Mouse (Mus musculus) heart, postnatal 25 days (tissue): Measurements from ENCODE around the gene 2010111I01Rik. TPM values are rescaled to one million over a fixed set of nuclear protein-coding genes. Genes with fewer than 3 reads are reported as not detected.

Experiments used
- DNase-seq: peaks from one replicate; pipeline ENCODE4 v3.0.0; 2022; ENCODE audit warnings: low spot score
- intact Hi-C: fragments of 180-260 bp; cut with DNase I; formaldehyde crosslinking; loops from one replicate; pipeline ENCODE4 v1.15.1; 2025
- total RNA-seq, 2 experiments: library from RNA; stranded (reverse); gene quantifications; 2 replicates each; pipeline ENCODE4 v1.2.3; 2021

Gene 2010111I01Rik
- total RNA-seq, 2 experiments from 2014 or later: 109 to 112 TPM

DNA sequence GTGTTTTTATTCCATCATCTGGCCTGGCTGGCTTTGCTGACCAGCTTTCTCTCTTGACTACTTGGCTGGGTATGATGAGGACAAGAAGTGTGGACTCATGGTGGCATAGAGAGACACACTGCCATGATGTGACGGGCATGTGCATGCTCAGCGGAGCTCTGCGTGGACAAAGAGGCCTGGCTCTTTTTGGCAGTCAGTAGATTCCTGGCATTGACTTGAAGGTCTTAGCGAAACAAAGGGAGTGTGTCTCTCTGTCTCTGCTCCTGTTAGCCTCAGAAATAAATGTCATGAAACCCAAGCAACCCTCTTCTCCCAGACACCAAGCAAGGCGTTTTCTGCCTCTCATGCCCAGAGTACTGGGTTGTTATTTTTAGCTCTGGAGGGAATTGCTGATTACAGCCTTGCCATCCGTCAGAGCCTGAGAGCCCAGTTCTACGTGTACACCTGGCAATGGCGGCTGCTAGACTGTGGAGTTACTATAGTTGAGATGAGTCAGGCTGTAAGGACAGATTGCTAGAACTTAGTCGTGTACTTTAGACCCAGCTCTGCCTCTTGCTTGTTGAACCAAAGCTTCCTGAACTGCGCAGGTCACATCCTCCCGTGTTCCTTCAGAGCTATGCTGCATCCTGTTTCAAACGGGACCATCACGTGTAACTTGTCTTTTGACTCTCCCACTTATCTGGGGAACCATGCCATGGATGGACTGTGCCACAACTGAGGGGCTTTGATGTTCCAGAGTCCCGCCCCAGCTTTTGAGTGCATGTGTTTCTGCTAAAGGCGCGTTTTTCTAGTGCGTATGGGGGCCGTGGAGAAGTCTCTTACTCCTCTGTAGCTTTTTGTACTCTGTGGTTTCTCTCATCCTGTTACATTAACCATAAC is 296.3 kb downstream of the 2010111I01Rik start:
- DNase-seq: no peak
- intact Hi-C loops: loop anchor here (10.0 kb wide), 1 partner anchor 304 kb away; no protein-coding TSS in a partner anchor

DNA sequence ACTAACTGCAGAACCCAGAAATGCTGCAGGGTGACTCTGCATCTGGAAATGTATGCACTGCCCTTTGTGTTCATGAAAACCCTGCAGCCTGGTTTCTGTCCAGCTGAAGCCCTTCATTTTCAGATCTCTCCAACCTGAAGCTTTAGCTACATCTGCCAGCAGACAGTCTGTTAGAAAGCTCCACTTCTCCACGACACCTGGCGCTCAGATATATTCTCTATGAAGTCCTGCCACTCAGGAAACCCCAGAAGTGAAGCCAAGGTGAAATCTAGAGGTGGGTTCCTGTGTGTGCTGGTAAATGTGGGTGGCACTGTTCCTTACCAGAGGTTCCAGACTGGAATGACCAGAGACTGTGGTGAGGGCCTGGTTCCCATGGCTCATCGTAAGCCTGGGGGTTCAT is 297.0 kb downstream of the 2010111I01Rik start:
- DNase-seq: no peak
- intact Hi-C loops: loop anchor here (2.0 to 10.0 kb wide), 2 partner anchors 15 to 303 kb away; no protein-coding TSS in a partner anchor

DNA sequence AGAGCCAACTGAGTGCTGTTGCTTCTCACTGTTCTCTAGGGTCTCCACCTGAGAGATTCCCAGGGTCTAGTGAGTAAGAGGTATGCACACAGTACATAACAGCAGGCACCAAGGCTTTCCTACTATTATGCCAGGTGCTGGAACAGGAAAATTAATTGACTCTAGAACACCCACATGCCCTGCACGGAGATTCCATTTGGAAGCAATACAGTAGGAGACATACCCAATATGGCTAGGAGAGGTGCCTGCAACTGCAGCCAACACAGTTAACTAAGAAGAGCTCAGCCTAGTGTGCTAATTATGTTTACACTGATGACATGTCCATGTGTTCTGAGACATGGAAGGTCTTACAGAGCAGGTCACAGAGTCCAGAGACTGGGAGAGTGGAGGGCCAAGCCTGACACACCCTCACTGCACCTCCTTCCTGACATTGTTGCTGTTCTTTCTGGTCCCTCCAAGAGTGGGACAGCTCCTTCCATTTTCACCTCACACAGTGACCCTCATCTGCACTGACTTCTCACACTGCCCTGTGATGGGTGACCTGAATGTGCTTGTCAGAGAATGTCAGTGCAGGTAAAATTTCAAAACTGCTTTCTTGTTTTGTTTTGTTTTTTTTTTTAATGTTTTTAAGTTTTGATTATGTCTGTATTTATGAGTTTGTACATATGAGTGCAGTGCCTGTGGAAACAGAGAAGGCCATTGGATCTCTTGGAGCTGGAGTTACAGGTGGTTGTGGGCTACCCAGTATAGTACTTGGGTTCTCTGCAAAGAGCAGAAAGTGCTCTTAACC is 297.7 kb downstream of the 2010111I01Rik start:
- intact Hi-C loops: loop anchor here (2.0 to 10.0 kb wide), 2 partner anchors 14 to 302 kb away; no protein-coding TSS in a partner anchor
- DNase-seq: no peak

DNA sequence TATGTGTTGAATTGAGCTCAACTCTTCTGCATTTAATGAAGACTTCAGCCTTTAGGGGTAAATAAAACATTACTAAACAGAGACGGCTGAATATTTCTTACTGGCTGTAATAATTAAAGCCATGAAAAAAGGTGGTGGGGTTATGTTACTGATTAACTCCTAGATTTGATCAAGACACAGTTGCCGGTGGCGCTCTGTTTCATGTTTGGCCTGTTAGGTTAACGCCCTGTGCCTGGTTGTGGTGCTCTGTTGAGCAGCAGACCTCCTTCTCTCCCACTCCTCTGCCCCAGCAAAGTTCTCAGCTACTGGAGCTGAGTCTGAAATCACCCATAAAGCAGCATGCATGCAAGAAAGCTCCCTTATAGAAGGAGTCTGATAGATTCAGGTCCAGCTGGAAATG is 303.7 kb downstream of the 2010111I01Rik start:
- DNase-seq: no peak
- intact Hi-C loops: loop anchor here (10.0 kb wide), 1 partner anchor 296 kb away; no protein-coding TSS in a partner anchor

DNA sequence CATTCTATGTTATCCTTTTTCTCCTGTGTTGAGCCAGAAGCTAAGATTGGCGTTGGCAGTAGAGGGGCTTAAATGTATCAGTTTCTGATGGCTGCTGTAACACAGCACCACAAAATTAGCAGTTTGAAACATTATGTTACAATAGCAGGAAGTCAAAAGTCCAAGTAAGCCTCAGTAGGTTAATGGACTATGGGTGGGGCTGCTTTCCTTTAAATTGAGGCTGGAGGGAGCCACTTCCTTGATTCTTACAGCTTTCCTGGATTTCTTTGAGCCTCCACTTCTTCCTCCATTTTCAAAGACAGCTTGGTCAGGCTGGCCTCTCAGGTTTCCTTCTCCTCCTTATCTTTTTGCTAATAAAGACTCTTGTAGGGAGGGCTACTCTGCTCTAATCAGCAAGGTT is 304.1 kb downstream of the 2010111I01Rik start:
- intact Hi-C loops: loop anchor here (10.0 kb wide), 1 partner anchor 296 kb away; no protein-coding TSS in a partner anchor

DNA sequence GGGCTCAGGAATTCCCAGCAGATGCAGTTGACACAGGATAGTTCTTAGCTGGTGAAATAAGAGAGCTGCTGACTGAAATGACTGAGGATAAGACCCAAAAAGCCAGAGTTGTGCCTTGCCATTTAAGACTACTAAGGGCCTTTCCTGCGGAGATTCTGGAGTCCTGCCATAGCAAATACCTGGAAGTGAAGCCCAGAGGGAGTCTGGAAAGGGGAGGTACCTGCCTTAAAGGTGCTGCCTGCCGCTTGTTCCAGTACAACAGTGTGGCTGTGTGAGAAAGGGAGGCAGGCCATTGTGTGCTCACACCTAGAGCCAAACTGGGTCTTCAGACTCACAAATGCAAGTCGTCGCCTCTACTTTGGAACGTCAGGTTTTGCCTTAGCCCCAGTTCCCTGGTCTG is 305.5 kb downstream of the 2010111I01Rik start:
- intact Hi-C loops: no loop called here
- no peak for DNase-seq

More for the DNA sequence above, 304.1 kb downstream of the 2010111I01Rik start:
- DNase-seq: no peak

DNA sequence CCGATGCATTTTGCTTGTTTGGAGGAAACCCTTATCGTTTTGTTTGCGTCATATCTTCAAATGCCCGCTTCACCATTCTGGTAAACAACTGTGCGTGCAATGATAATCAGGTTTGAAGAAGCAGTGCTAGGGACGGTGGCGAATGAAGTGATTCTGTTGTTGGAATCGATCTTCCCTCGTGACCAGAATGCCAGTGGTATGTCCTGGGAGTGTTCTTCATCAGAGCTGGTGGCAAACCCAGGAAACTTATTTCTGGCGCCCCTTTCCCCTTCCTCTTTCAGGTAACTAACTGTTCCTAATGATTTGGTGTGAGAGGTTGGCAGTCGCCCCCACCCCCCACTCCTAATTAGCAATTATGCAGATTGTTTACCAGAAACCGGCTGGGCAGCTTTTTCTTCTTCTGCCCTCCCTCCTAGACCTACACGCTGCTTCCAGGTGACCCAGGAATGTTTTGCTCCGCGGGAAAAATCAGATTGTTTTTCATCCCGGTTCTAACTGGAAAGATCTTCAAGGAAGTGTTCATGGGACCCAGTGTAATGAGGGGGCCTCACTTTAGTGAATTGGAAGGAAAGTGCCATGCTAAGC is 307.4 kb downstream of the 2010111I01Rik start:
- intact Hi-C loops: loop anchor here (2.0 kb wide), 1 partner anchor 15 kb away; no protein-coding TSS in a partner anchor
- DNase-seq: no peak

DNA sequence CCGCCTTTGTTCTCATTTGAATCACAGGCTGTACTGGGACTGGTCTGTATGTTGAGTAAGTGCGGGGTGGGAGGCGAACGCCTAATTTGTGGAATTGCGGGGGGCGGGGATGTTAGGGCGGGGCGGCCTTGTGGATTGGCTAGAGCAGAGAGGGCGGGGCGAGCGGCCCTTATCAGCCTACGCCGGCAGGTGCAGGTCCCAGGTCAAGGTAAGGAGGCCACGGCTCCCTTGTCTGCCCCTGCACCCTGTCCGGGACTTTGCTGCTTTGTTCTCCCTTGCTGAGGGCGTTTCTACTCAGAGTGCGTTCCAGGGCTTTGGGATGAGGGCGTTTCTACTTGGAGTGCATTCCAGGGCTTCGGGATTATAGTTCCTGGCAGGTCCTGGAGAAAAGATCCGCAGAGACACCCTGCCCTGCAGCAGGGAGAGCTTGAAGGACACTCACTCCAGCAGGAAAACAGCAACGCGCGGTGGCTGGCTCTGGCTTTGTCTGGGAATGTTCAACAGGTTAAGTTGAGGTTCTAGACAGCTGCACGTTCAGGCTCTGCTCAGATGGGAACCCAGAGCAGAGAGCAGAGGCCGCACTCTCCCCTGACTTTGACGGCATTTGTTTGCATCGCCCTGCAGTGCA is 308.0 kb downstream of the 2010111I01Rik start:
- intact Hi-C loops: loop anchor here (2.0 kb wide), 1 partner anchor 16 kb away; no protein-coding TSS in a partner anchor
- DNase-seq: peak; percentile 58

DNA sequence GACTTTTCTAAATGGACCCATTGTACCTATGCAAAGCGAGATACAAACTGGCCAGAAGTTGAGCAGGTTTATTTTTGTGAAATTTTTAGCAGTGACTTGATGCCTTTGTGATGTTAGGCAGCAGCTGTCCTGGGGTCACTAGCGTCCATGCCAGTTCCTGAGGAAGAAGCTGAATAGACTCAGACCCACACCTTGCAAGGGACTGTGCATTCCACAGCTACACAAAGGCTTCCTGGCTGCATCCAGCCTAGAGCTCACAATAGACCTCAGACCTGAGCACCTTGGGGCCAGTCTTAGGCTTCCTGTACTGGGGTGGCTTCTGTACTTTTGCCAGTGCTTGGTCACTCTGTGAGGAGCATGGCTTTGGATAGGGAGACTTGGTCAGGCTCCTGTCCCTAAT is 309.2 kb downstream of the 2010111I01Rik start:
- intact Hi-C loops: loop anchor here (2.0 kb wide), 2 partner anchors 17 to 33 kb away; no protein-coding TSS in a partner anchor
- DNase-seq: no peak

DNA sequence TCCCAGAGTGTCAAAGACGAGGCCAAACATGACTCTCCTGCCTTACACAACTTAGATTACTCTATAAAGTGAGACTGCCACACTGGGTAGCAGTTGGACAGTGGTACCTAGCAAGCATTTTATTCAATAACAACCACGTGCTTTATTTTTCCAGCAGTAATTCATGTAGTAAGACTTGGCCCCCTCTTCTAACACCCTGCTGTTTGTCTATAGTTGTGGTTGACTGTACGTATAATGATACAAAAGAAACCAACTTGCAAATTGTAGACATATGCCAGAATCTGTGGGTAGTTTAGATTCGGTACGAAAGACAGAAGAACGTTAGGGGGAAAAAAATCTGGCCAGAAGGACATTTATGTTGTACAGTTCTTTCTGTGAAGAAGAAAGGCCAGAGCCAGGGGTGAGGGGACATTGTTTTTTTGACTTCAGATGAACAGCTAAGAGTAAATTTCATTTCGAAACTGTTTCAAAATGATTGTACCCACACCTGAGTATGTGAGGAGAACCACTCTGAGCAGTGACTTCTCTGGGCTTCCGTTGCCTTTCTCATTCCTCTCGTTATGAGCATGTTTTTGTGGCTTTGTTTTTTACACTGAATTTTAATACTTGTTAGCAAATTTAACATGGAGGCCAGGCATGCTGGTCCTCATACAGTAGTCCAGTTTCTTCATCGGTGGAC is 309.9 kb downstream of the 2010111I01Rik start:
- DNase-seq: no peak
- intact Hi-C loops: loop anchor here (2.0 kb wide), 1 partner anchor 34 kb away; no protein-coding TSS in a partner anchor

DNA sequence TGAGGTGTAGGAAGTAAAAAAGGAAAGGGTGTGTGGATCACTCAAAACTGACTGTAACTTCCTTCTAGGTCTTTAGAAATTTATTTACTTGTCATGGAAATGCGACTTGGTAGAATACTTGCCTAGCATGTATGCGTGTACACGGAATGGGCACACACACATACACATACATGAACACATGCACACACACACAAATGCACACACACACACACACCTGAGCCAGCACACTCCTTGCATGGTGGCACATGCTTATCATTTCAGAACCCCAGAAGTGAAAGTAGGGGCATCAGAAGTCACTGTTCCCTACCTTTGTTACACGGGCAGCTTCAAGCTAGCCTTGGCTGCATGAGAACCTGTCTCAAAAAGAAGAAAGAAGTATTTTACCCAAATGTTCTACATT is 311.7 kb downstream of the 2010111I01Rik start:
- intact Hi-C loops: loop anchor here (2.0 kb wide), 1 partner anchor 14 kb away; no protein-coding TSS in a partner anchor
- no peak for DNase-seq

DNA sequence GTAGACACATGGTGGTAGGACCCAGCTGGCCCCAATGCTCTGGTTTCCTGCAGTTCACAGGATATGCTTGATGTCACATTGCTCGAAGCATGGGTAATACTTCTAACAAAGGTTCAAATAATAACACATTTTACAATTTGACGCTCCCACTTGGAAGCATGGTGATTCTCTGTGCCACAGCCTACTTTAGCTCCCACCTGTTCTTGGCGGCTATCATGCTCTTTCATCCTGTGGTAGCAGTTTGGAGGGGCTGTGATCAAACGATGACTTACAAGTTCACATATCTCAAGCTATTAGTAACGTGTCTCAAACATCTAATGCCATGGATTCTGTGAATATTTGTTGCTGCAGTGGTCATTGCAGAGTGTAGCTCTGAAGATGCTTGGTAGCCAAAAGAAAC is 312.6 kb downstream of the 2010111I01Rik start:
- intact Hi-C loops: loop anchor here (2.0 kb wide), 1 partner anchor 15 kb away; no protein-coding TSS in a partner anchor
- DNase-seq: no peak

DNA sequence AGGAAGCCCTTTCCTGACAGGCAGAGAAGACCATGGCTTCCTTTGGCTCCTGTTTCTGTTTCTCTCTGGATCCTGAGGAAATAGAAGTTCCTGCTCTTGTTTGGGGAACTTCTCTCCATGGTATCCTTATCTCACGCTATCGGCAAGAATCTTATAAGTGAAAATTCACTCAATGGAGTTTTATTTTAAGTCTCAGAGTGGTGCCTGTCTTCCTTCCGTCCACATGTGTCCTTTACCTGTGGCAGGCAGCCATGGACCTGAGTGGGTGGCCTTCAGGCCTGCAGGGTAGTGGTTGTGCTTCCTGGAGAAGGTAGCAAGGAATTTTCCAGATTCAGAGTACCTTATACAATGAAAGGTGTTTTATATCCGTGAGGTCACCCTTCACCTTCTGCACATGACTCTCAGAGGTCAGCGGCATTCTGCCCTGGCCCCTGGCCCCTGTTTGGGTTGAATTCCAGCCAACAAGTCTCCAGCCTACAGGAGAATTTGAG is 313.5 kb downstream of the 2010111I01Rik start:
- intact Hi-C loops: no loop called here
- no peak for DNase-seq

DNA sequence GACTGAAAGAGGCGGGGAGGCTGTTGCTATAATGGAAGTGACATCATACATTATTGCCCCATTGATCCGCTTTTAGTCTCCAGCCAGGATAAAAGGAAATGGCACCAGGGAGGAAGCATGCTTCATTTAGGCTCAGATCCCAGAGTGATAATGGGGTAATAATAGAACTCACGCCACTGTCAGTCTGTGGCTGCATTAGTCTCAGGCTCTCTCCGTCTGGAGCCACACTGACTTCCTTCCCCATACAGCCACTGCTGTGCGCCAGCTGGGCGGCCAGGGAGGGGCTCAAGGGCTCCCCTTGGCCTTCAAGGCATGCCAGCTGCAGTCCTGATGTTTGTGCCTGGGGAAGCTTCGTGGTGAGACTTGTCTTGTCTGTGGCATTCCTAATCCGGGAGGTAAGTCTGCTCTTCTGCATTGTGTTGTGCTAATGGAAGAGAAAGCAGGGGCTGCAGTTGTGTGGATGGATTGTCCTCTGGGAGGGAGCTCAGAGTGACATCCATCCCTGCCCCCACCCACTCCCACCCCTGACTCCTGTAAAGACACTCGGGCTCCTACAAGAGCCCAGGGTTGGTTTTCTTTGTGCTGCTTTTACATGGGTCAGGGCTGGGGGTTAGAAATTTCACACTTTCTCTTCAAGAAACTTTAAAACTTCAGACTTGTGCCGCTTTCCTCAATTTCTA is 314.2 kb downstream of the 2010111I01Rik start:
- intact Hi-C loops: no loop called here
- DNase-seq: peak; percentile 43

DNA sequence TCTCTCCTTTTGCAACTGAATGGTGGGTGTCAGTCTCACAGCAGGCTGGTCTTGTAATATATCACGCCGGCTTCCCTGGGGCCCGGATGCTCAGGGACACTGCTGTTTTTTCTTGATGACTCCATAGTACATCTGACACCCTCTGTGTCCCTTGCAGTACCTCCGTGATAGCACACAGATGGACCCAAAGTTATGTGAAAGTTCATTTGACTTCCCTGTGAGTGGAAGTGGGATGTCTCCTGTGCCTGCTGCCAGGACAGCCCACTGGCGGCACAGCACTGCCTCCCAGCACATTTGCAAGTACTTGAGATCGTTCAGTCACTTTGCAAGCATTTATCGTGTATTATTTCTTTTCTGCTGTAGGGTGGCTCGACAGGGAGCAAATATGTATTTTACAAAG is 315.1 kb downstream of the 2010111I01Rik start:
- no peak for DNase-seq
- intact Hi-C loops: no loop called here

DNA sequence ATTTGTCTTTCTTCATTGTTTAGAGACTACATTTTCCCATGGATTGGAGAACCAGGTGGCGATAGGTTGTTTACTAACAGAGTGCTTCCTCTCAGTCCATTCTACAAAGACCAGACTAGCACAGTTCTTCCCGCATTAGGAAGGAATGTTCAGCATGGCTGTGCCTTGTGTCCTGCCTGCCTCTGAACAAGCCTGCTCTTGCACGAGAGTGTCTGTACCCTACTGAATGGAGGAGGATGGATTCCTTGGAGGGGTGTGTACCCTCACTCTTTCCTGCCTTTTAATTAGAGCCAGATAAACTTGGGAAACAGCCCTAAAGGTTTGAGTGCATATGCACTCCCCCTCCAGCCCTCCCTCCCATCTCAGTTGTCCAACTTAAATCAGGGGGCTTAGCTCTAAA is 315.7 kb downstream of the 2010111I01Rik start:
- intact Hi-C loops: no loop called here
- DNase-seq: no peak

DNA sequence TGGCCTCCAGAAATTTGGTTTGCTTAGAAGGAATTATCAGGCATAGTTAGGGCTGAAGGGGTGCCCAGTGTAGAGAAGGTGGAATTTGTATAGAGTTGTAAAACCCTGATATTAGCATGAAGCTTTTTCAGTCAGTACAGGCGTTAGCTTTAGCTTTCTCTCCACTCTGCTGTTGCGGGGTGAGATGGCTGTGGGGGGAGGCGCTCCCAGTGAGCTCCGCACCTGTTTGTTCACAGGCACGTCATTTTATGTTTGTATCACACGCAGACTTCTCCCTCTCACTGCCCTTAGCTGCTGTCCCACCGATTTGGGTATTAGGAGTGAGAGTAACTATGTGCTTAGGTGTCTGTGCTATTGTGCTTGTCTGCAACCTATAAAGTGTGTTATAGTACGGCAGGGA is 316.5 kb downstream of the 2010111I01Rik start:
- intact Hi-C loops: no loop called here
- no peak for DNase-seq

DNA sequence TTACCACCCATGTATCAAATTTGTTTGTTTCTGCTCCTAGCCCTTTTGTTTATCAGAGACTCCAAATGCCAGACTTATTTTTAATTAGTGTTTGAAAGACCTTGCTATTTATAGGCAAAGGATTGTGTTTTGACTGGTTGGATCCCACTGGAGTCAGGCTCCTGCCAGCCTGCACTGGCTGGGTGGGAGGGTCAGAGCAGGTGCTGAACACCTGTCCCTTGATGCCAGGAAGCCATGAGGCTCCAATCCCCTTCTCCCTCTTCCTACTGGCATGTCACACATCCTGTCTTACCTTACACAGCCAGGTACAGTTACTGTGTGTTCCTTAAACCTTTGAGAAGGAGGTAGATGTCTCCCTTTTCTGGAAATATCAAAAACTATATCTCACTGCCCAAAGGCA is 318.5 kb downstream of the 2010111I01Rik start:
- DNase-seq: no peak
- intact Hi-C loops: no loop called here
